Mouse (Mus musculus) embryonic facial prominence, embryonic 11.5 days (tissue): Measurements from ENCODE around the gene Dhdds. TPM values are rescaled to one million over a fixed set of nuclear protein-coding genes. Genes with fewer than 3 reads are reported as not detected.

Experiments used
- ATAC-seq: fragments of 200-750 bp; cut with Nextera tagmentation; replicated peaks from 2 replicates; pipeline ENCODE4 v1.8.0; 2017; ENCODE audit warnings: low read depth; ENCODE audit not compliant: insufficient number of reproducible peaks, low FRiP score, low TSS enrichment
- DNase-seq: peaks from one replicate; pipeline ENCODE4 v3.0.0-alpha.2; 2015; ENCODE audit warnings: low spot score
- H3K27ac ChIP-seq: fragments of 300-500 bp; sonication (generic); replicated peaks from 2 replicates; pipeline ENCODE4 v1.5.1; 2014; ENCODE audit warnings: mild to moderate bottlenecking, low read depth, low read length, control low read depth
- H3K27me3 ChIP-seq: fragments of 300-500 bp; sonication (generic); 2 replicates; pipeline ENCODE4 v1.6.1; 2014; ENCODE audit warnings: mild to moderate bottlenecking, low read length, moderate library complexity, mixed read lengths; ENCODE audit not compliant: control insufficient read depth, insufficient read depth
- H3K36me3 ChIP-seq: fragments of 300-500 bp; sonication (generic); replicated peaks from 2 replicates; pipeline ENCODE4 v1.6.1; 2014; ENCODE audit warnings: low read depth, mild to moderate bottlenecking, low read length, moderate library complexity, mixed read lengths; ENCODE audit not compliant: control insufficient read depth, insufficient read depth
- H3K4me1 ChIP-seq: fragments of 300-500 bp; sonication (generic); 2 replicates; pipeline ENCODE4 v1.6.1; 2014; ENCODE audit warnings: low read length, mixed read lengths; ENCODE audit not compliant: control insufficient read depth, insufficient read depth
- H3K4me2 ChIP-seq: fragments of 300-500 bp; sonication (generic); 2 replicates; pipeline ENCODE4 v1.6.1; 2014; ENCODE audit warnings: low read depth, mild to moderate bottlenecking, control low read depth, low read length, moderate library complexity
- H3K4me3 ChIP-seq: fragments of 300-500 bp; sonication (generic); 2 replicates; pipeline ENCODE4 v1.5.1; 2014; ENCODE audit warnings: low read depth, low read length, control low read depth
- H3K9ac ChIP-seq: fragments of 300-500 bp; sonication (generic); replicated peaks from 2 replicates; pipeline ENCODE4 v1.6.1; 2014; ENCODE audit warnings: mild to moderate bottlenecking, control low read depth, low read length
- H3K9me3 ChIP-seq: fragments of 300-500 bp; sonication (generic); replicated peaks from 2 replicates; pipeline ENCODE4 v1.6.1; 2016; ENCODE audit warnings: mild to moderate bottlenecking, low read length, inconsistent platforms, mixed read lengths; ENCODE audit not compliant: control insufficient read depth
- WGBS: fragments of 180-500 bp; shearing (Covaris S2); extraction: QIAGEN DNeasy Blood & Tissue Kit; methylation state at CpG from one replicate; pipeline ENCODE4 v1.1.7; 2014; 5-methylcytosine and 5-hydroxymethylcytosine counted together
- polyA plus RNA-seq: library from polyadenylated mRNA; unstranded; fragments of >200 nt; fragmentation: Nextera tagmentation; extraction: Ambion mirVana; gene quantifications from 2 replicates; pipeline ENCODE4 v1.2.1, GENCODE M21; 2014

Gene Dhdds
- polyA plus RNA-seq, 1 experiment from 2014 or later: 38.1 TPM

DNA sequence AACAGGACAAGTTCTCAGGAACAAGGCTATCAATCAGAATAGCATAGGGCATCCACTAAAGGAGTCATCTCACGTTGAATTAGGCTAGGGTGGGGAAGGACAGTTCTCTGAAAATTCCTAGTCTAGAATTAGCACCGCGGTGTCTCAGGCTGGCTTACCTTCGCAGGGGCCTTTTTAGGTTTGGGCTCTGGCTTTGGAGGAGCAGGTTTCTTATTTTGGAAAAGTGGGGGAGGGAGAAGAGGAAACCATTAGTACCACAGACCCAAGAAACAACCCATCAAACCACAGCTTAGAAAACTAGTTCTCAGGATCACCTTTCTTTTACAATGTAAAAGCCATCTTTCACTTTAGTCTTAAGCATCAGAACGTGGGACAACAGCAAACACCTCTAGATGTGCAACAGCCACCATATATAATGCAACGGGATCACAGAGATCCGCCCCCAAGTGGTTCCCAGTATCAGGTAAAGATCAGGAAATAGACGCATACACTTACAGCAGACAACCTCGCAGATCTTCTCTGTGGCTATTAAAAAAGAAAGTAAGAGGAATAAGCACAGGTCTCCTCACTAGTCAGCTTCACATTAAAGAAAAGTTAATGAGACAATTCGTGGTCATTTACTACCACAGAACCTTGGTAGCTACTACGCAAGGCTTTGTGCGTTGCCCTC, 34.3 kb downstream of the Dhdds start:
- no peaks in the 10 kb centered on the region for H3K27me3 ChIP-seq
- DNase-seq: no peak
- H3K27ac ChIP-seq: no peak overlapping the region
- 53% methylated on average over 12 of the region's 12 CpGs for WGBS
- ATAC-seq: no peak
- peak overlapping the region; percentile 82 for H3K9ac ChIP-seq
- peaks cover 10% of the 10 kb centered on the region for H3K36me3 ChIP-seq
- H3K4me2 ChIP-seq: peak overlapping the region; percentile 35
- peaks cover 6% of the 10 kb centered on the region; the same call in 1 of the 2 replicates for H3K4me1 ChIP-seq
- no peaks in the 10 kb centered on the region for H3K9me3 ChIP-seq
- peak overlapping the region; percentile 73 for H3K4me3 ChIP-seq

DNA sequence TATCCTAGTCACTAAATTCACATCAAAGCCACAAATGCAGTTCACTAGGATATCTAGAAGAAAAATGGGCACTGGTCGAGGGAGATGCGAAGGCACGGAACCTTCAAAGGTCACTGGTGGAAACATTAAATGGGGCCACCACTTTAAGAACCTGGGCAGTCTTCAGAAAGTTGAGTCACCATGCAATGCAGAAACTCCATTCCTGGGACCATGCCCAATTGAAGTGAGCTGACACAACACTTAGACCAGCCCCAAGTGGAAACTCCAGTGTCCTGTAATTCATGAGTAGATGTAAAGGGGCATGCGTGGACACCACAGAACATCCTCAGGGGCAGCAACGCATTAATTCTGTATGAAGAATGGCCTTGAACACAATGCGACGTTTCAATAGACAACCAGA, 38.2 kb downstream of the Dhdds start:
- Histone ChIP-seq H3K27ac (no peak overlapping the region), H3K27me3 (no peaks in the 10 kb centered on the region), H3K9ac (no peak overlapping the region), H3K4me1 (no peaks in the 10 kb centered on the region), H3K4me2 (no peak overlapping the region), H3K9me3 (no peaks in the 10 kb centered on the region), H3K36me3 (peaks cover 10% of the 10 kb centered on the region), H3K4me3 (no peak overlapping the region)
- 88% methylated on average over 7 of the region's 7 CpGs for WGBS
- DNase-seq: no peak
- ATAC-seq: no peak

DNA sequence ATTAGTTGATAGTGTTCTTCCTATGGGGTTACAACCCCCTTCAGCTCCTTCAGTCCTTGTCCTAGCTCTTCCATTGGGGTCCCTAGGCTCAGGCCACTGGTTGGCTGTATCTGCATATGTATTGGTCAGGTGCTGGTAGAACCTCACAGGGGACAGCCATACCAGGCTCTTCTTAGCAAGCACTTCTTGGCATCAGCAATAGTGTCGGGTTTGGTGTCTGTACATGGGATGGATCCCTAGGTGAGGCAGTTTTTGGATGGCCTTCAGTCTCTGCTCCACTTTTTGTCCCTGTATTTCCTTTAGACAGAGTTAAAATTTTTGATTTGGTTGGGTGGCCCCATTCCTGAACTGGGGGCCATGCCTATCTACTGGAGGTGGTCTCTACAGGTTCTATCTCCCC, 41.8 kb downstream of the Dhdds start:
- no peaks in the 10 kb centered on the region for H3K9me3 ChIP-seq
- H3K27me3 ChIP-seq: no peaks in the 10 kb centered on the region
- H3K27ac ChIP-seq: no peak overlapping the region
- no peak overlapping the region for H3K9ac ChIP-seq
- no peak overlapping the region for H3K4me3 ChIP-seq
- 83% methylated on average over 1 of the region's 1 CpGs for WGBS
- H3K4me1 ChIP-seq: no peaks in the 10 kb centered on the region
- H3K36me3 ChIP-seq: no peaks in the 10 kb centered on the region; the same call in 1 of the 2 replicates
- no peak for DNase-seq
- H3K4me2 ChIP-seq: no peak overlapping the region
- ATAC-seq: no peak

DNA sequence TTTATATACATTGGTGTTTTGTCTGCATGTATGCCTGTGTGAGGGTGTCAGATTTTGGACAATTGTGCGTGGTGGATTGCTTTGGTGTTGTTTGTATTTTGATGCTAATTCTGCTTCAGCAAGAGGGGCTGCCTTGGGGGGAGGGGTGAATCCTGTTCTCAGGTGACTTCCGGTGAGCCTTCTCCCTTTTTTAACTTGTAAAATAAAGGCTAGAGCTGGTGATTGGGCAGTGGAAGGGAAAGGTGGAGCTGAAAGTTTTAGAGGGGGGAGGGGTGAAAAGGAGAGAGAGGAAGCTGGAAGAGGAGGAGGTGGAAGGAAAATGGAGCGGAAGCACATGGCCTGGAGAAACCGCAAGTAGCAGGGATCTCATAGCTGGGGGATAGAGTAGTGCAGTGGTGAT, 44.4 kb downstream of the Dhdds start:
- H3K36me3 ChIP-seq: no peaks in the 10 kb centered on the region
- no peak for ATAC-seq
- no peaks in the 10 kb centered on the region for H3K4me1 ChIP-seq
- no peak overlapping the region for H3K9ac ChIP-seq
- no peaks in the 10 kb centered on the region for H3K27me3 ChIP-seq
- no peak overlapping the region for H3K4me3 ChIP-seq
- no peaks in the 10 kb centered on the region for H3K9me3 ChIP-seq
- DNase-seq: no peak
- H3K27ac ChIP-seq: no peak overlapping the region
- no peak overlapping the region for H3K4me2 ChIP-seq
- WGBS: 80% methylated on average over 4 of the region's 4 CpGs

DNA sequence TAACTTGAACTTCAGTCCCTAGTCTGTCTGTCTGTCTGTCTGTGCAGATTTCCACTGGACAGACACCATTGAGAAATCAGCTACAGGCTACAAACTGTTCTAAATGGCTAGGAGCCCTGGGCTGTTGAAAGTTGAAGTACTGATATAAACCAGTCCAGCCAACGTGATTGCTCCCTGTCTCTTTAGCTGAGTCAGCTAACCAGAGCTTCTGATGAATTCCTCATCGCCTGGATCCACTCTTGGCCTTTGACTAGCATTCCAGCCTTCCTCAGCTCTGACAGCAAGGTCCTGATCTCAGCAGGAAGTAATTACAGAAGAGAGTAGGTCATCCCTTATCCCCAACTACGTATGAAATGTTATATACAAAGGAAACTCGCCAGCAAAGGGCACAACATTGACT, 54.0 kb downstream of the Dhdds start:
- Histone ChIP-seq H3K4me2 (no peak overlapping the region), H3K36me3 (no peaks in the 10 kb centered on the region), H3K9ac (no peak overlapping the region), H3K4me1 (no peaks in the 10 kb centered on the region), H3K9me3 (no peaks in the 10 kb centered on the region), H3K27me3 (no peaks in the 10 kb centered on the region), H3K4me3 (no peak overlapping the region), H3K27ac (no peak overlapping the region)
- WGBS: 49% methylated on average over 4 of the region's 4 CpGs
- ATAC-seq (no peak), DNase-seq (no peak)

DNA sequence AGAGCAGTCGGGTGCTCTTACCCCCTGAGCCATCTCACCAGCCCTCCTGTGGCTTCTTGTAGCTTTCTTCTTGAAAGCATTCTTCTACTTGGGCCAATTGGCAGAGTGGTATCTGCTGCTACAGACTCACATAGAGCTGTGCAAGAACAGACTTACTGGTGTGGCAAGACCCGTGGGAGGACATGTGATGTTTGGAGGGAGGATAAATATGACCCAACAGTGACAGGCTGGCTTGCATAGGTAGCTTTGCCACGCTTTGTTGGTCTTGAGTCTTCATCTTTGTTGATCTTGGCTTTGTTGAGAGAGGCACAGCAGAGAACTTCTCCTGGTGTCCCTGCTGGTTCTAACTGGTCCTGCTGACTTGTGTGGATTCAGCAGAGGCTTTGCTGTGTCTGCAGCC, 56.9 kb downstream of the Dhdds start:
- WGBS: 70% methylated on average over 3 of the region's 3 CpGs
- H3K9ac ChIP-seq: no peak overlapping the region

DNA sequence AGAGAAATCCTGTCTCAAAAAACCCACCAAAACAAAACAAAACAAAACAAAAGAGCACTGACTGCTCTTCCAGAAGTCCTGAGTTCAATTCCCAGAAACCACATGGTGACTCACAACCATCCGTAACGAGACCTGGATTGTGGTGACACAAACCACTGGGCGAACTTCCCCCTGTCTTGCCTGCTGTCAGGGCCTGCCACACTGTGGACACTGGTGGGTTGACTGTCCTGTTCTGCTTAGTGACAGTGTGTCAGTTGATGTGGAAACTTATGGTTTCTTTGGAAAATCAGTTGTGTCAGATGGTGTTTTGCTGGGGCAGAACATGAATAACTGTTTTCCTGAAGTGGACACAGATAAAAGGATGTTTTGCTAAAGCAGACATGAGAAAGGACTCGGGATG, 58.0 kb downstream of the Dhdds start:
- Histone ChIP-seq H3K4me2 (no peak overlapping the region), H3K27me3 (no peaks in the 10 kb centered on the region), H3K4me1 (no peaks in the 10 kb centered on the region), H3K27ac (no peak overlapping the region), H3K9ac (no peak overlapping the region), H3K9me3 (no peaks in the 10 kb centered on the region), H3K36me3 (no peaks in the 10 kb centered on the region), H3K4me3 (no peak overlapping the region)
- ATAC-seq: no peak
- no peak for DNase-seq
- WGBS: 94% methylated on average over 4 of the region's 4 CpGs

More for the DNA sequence above, 56.9 kb downstream of the Dhdds start:
- DNase-seq: no peak
- H3K4me1 ChIP-seq: no peaks in the 10 kb centered on the region
- no peak overlapping the region for H3K4me2 ChIP-seq
- no peaks in the 10 kb centered on the region for H3K27me3 ChIP-seq
- no peaks in the 10 kb centered on the region for H3K9me3 ChIP-seq
- H3K4me3 ChIP-seq: no peak overlapping the region
- no peak for ATAC-seq
- H3K27ac ChIP-seq: no peak overlapping the region
- no peaks in the 10 kb centered on the region for H3K36me3 ChIP-seq

DNA sequence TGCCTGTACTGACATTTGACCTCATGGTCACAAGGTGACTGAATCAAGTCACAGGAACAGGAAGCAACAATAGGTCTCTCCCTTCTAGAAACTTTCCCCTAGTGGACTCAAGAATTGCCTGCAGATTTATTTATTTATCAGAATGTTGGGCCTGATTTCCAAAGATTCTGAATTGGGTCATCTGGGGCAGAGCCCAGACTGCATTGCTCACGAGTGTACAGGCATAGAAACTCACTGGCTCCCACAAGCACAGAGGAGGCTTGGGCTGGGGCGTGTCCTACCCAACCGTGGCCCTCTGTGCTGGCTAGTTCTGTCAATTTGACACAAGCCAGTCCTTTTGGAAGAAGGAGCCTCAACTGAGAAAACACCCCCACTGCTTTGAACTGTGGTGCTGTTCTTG, 59.1 kb downstream of the Dhdds start:
- Histone ChIP-seq H3K4me3 (no peak overlapping the region), H3K27me3 (no peaks in the 10 kb centered on the region), H3K4me2 (no peak overlapping the region), H3K4me1 (no peaks in the 10 kb centered on the region), H3K36me3 (no peaks in the 10 kb centered on the region), H3K9me3 (no peaks in the 10 kb centered on the region), H3K27ac (no peak overlapping the region), H3K9ac (no peak overlapping the region)
- DNase-seq (no peak), ATAC-seq (no peak)
- 47% methylated on average over 3 of the region's 3 CpGs for WGBS
